Mouse (Mus musculus): Measurements from ENCODE around the gene Rab9. TPM values are rescaled to one million over a fixed set of nuclear protein-coding genes. Genes with fewer than 3 reads are reported as not detected.

Rab9 gene
- polyA plus RNA-seq, 1 experiment from 2014 or later: 55.7 TPM

DNA sequence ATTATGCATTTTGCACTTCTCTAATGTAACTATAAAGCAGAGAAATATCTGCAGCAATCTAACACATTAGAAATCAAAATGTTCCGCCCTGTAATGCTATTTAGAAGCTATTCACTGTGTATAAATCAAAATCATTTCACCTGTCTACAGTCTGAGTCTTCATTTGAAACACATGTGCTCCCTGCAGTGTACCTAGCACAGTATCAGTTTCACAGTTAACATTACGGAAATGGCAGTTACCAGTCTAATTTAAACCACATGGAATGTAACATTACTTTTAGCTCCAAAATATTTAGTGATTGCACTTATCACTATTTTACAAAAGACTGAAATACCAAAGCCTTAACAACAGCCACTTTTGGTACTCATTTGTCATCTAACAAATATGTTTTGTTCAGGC is 44.9 kb downstream of the Rab9 start:
- no peaks in the 10 kb centered on the region for H3K36me3 ChIP-seq (ENCODE audit: control insufficient read depth, insufficient read depth, low read length)
- H3K27me3 ChIP-seq (replicated peaks; ENCODE audit: control insufficient read depth, insufficient read depth, low read length): 0 out of 2 replicates have a peak, but pooled peaks cover 5% of the 10 kb centered on the region
- no peak overlapping the region for H3K9ac ChIP-seq (ENCODE audit: low read depth, low read length)
- no peak overlapping the region for H3K27ac ChIP-seq (replicated peaks; ENCODE audit: low read depth, low read length)
- H3K9me3 ChIP-seq (ENCODE audit: control insufficient read depth, low read length): no peaks in the 10 kb centered on the region
- no peak overlapping the region for H3K4me3 ChIP-seq (ENCODE audit: low read depth, low read length)
- WGBS: 49% methylated on average over 2 of the region's 2 CpGs
- ATAC-seq (ENCODE audit: low read depth) (no peak), DNase-seq (ENCODE audit: low spot score) (no peak)
- no peak overlapping the region for H3K4me2 ChIP-seq (ENCODE audit: low read depth, low read length)
- H3K4me1 ChIP-seq (ENCODE audit: control insufficient read depth, insufficient read depth, low read length): no peaks in the 10 kb centered on the region

GRCm38 (mm10) chrX:166416196-166416595 is 63.5 kb downstream of the Rab9 start:
- Histone ChIP-seq H3K27ac (replicated peaks; ENCODE audit: low read depth, low read length) (no peak overlapping the region), H3K9me3 (ENCODE audit: control insufficient read depth, low read length) (no peaks in the 10 kb centered on the region), H3K4me2 (ENCODE audit: low read depth, low read length) (no peak overlapping the region), H3K36me3 (ENCODE audit: control insufficient read depth, insufficient read depth, low read length) (no peaks in the 10 kb centered on the region), H3K27me3 (replicated peaks; ENCODE audit: control insufficient read depth, insufficient read depth, low read length) (no peaks in the 10 kb centered on the region), H3K9ac (ENCODE audit: low read depth, low read length) (no peak overlapping the region), H3K4me1 (ENCODE audit: control insufficient read depth, insufficient read depth, low read length) (no peaks in the 10 kb centered on the region), H3K4me3 (ENCODE audit: low read depth, low read length) (no peak overlapping the region)
- no peak for ATAC-seq (ENCODE audit: low read depth)
- DNase-seq (ENCODE audit: low spot score): peak; percentile 10
- WGBS: 86% methylated on average over 1 of the region's 6 CpGs

GRCm38 (mm10) chrX:166407865-166408264 is 71.8 kb downstream of the Rab9 start:
- Histone ChIP-seq H3K9ac (ENCODE audit: low read depth, low read length) (no peak overlapping the region), H3K9me3 (ENCODE audit: control insufficient read depth, low read length) (no peaks in the 10 kb centered on the region), H3K4me1 (ENCODE audit: control insufficient read depth, insufficient read depth, low read length) (no peaks in the 10 kb centered on the region), H3K4me3 (ENCODE audit: low read depth, low read length) (no peak overlapping the region), H3K27me3 (replicated peaks; ENCODE audit: control insufficient read depth, insufficient read depth, low read length) (no peaks in the 10 kb centered on the region; the same call in 1 of the 2 replicates), H3K4me2 (ENCODE audit: low read depth, low read length) (no peak overlapping the region), H3K27ac (replicated peaks; ENCODE audit: low read depth, low read length) (no peak overlapping the region), H3K36me3 (ENCODE audit: control insufficient read depth, insufficient read depth, low read length) (peaks cover 21% of the 10 kb centered on the region; the same call in 1 of the 2 replicates)
- DNase-seq (ENCODE audit: low spot score) (no peak), ATAC-seq (ENCODE audit: low read depth) (no peak)

Other genes starting within 250 kb of the Rab9 start
- gene Gpm6b, start 241.0 kb downstream of the Rab9 start, polyA plus RNA-seq (2014; fragmentation: Nextera tagmentation; extraction: Ambion mirVana): 30.3 and 31.9 TPM in 2 replicates
- gene Trappc2, start 39.3 kb downstream of the Rab9 start, polyA plus RNA-seq (2014; fragmentation: Nextera tagmentation; extraction: Ambion mirVana): 31.6 and 35.1 TPM in 2 replicates
- 6.4 and 7.3 TPM in 2 replicates for gene Ofd1, start 39.2 kb downstream of the Rab9 start, polyA plus RNA-seq (2014; fragmentation: Nextera tagmentation; extraction: Ambion mirVana)
- 4.8 and 7.1 TPM in 2 replicates for gene Tceanc, start 38.7 kb upstream of the Rab9 start, polyA plus RNA-seq (2014; fragmentation: Nextera tagmentation; extraction: Ambion mirVana)
- 78.4 and 96.3 TPM in 2 replicates for gene Egfl6, start 105.9 kb upstream of the Rab9 start, polyA plus RNA-seq (2014; fragmentation: Nextera tagmentation; extraction: Ambion mirVana)

All from embryonic facial prominence, embryonic 14.5 days (tissue).